Mouse (Mus musculus) adrenal gland, adult 8-10 months (tissue): Measurements from ENCODE around the gene Gm20388. TPM values are rescaled to one million over a fixed set of nuclear protein-coding genes. Genes with fewer than 3 reads are reported as not detected.

Experiments used
- DNase-seq: peaks from one replicate; pipeline ENCODE4 v3.0.0; 2022
- total RNA-seq, 4 experiments: library from RNA; stranded (reverse); gene quantifications; 2 replicates each; pipeline ENCODE4 v1.2.4; 2022

Gene Gm20388
- total RNA-seq, 4 experiments from 2014 or later: 1.7 to 16.9 (median 5.8) TPM

GRCm38 (mm10) chr8:120971691-120972469 is 1061.2 kb downstream of the Gm20388 start:
- DNase-seq: peak; percentile 46

- no peak for DNase-seq
These were observed 1062.4 kb downstream of the Gm20388 start for GRCm38 (mm10) chr8:120973046-120973445.

GRCm38 (mm10) chr8:120977131-120977530 is 1066.5 kb downstream of the Gm20388 start:
- DNase-seq: no peak

- no peak for DNase-seq
These were observed 1068.6 kb downstream of the Gm20388 start for GRCm38 (mm10) chr8:120979210-120979609.

GRCm38 (mm10) chr8:120980948-120981347 is 1070.3 kb downstream of the Gm20388 start:
- no peak for DNase-seq

GRCm38 (mm10) chr8:120984888-120985287 is 1074.2 kb downstream of the Gm20388 start:
- peak; percentile 26 for DNase-seq

- no peak for DNase-seq
These were observed 1075.4 kb downstream of the Gm20388 start for GRCm38 (mm10) chr8:120986022-120986421.

- no peak for DNase-seq
These were observed 1083.1 kb downstream of the Gm20388 start for GRCm38 (mm10) chr8:120993738-120994137.

GRCm38 (mm10) chr8:120995424-120995823 is 1084.8 kb downstream of the Gm20388 start:
- no peak for DNase-seq

- no peak for DNase-seq
These were observed 1086.4 kb downstream of the Gm20388 start for GRCm38 (mm10) chr8:120996905-120997581.

- no peak for DNase-seq
These were observed 1087.3 kb downstream of the Gm20388 start for GRCm38 (mm10) chr8:120997926-120998325.

GRCm38 (mm10) chr8:120998966-120999365 is 1088.3 kb downstream of the Gm20388 start:
- no peak for DNase-seq

GRCm38 (mm10) chr8:121001951-121002350 is 1091.3 kb downstream of the Gm20388 start:
- no peak for DNase-seq

GRCm38 (mm10) chr8:121002871-121003539 is 1092.4 kb downstream of the Gm20388 start:
- no peak for DNase-seq

GRCm38 (mm10) chr8:121003639-121004038 is 1093.0 kb downstream of the Gm20388 start:
- no peak for DNase-seq

- DNase-seq: no peak
These were observed 1102.7 kb downstream of the Gm20388 start for GRCm38 (mm10) chr8:121013318-121013717.

- DNase-seq: peak; percentile 45
These were observed 1106.0 kb downstream of the Gm20388 start for GRCm38 (mm10) chr8:121016621-121017020.

- peak; percentile 41 for DNase-seq
These were observed 1107.6 kb downstream of the Gm20388 start for GRCm38 (mm10) chr8:121018236-121018635.

GRCm38 (mm10) chr8:121021488-121021887 is 1110.8 kb downstream of the Gm20388 start:
- DNase-seq: no peak

- DNase-seq: no peak
These were observed 1112.4 kb downstream of the Gm20388 start for GRCm38 (mm10) chr8:121023003-121023402.

- DNase-seq: peak; percentile 24
These were observed 1113.1 kb downstream of the Gm20388 start for GRCm38 (mm10) chr8:121023736-121024135.

GRCm38 (mm10) chr8:121025486-121025885 is 1114.8 kb downstream of the Gm20388 start:
- DNase-seq: no peak

- no peak for DNase-seq
These were observed 1117.1 kb downstream of the Gm20388 start for GRCm38 (mm10) chr8:121027787-121028186.
